Mouse (Mus musculus) duodenum, adult 2 months (tissue): ENCODE results near the gene Chrnd. TPM values are rescaled to one million over a fixed set of nuclear protein-coding genes. Genes with fewer than 3 reads are reported as not detected.

Experiments used
- polyA plus RNA-seq: library from polyadenylated mRNA; depleted of rRNA; stranded (reverse); fragments of >200 nt; gene quantifications from 2 replicates; pipeline ENCODE4 v1.2.3, GENCODE M21; 2012; ENCODE audit warnings: low replicate concordance; rRNA removed

Gene Chrnd
- polyA plus RNA-seq: not detected in 2 replicates

DNA sequence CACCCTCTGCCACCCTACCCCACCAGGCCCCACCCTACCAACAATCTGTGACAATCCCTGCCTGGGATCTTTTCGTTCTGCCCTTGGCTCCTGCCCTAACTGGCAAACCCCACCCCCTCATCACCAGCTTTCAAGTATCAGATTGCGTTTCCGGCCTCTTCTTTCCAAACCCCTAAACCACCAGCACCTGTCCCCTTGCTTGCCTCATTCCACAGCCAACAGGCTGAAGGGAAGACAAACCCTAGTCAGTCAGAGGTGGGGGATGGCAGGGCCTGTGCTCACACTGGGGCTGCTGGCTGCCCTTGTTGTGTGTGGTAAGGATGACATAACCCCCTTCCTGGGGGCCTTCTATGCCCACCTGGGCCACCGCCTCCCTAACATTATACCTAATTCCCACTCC lies at the start of gene Chrnd:
Chrnd (plus strand) TSS at position 179 of the 400 bp plus-strand sequence.

GRCm38 (mm10) chr1:87156199-87156587 lies 34.2 kb upstream of the Chrnd start, which contains the start of gene Ecel1:
Gene Ecel1, minus strand, starts transcription at chr1:87156521.

DNA sequence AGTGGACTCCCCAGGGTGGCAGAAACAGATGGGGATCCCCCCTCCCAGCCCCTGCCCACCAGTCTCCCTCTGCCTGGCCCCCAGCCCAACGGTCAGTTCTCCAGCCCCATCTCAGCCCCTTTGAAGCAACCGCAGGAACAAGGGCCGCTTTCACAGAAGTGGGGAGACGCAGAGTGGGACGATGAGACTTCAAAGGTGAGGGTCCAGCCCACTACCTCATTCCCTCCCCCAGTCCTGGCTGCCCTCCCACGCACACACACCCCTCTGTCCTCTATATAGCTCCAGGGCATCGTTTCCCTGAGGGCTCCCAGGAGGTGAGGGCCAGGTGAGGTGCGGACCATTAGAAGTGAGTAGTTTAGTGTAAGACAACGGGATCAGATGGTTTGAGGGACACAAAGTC lies 7.4 kb upstream of the Chrnd start, which contains the start of gene Prss56:
Prss56 (plus strand) TSS at position 301 of the 400 bp plus-strand sequence.

GRCm38 (mm10) chr1:87204465-87204864 lies 14.1 kb downstream of the Chrnd start, which contains the start of gene Chrng:
Gene Chrng, plus strand, starts transcription at chr1:87204657.

DNA sequence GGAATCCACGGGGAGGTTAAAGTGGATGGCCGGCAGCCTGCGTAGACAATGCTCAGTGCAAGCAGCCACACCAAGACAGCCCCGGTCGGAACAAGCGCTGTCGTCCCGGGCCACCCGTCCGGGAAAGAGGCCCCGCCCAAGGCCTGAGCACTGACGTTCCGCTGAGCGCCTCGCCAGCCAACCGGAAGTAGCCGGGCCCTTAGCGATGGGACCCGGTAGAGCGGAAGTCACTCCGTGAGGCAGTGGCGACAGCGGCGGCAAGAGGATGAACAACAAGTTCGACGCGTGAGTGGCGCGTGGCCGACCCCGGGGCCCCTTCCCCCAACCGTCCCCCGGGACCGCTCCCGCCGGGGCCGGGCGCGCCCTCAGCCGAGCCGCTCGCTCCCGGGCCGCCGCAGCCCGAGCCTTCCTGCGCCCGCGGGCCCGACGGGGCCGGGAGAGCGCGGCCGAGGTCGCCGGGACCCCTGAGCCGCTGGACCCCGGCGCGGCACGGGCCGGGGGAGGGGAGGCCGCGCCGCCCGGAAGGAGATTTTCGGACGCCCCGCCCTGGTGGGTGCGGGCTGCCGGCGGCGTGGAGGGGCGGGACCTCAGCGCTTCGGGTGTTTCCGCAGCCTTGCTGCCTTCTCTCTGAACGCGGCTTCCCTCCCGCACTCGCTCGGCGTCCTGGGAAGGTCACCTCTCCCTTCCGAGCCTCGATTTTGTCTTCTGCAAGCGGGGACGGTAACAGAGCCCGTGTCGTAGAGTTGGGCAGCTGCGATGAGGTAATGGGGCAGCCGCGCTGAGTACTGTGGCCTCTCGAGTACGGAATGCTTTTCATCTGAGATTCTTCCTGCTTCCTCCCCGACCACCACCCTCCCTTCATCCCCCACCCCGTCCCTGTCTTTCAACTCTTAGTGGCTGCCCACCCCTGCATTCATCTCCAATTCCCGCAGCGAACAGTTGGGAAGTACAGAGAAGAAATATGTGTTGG lies 23.6 kb downstream of the Chrnd start, which contains the start of gene Eif4e2:
Eif4e2 (plus strand) TSS at position 180 of the 970 bp plus-strand sequence.

Other genes with a start within 250 kb of the Chrnd start
- 3.2 TPM in 2 replicates for gene Alppl2, start 100.7 kb upstream of the Chrnd start, polyA plus RNA-seq
- gene Alpi, start 89.0 kb upstream of the Chrnd start, polyA plus RNA-seq: 1,740 and 7,433 TPM in 2 replicates
- 13.7 and 5,412 TPM in 2 replicates for gene Akp3, start 65.6 kb upstream of the Chrnd start, polyA plus RNA-seq
- 9.5 TPM in 1 of 2 replicates, not detected in the other for gene Ecel1, start 34.1 kb upstream of the Chrnd start, polyA plus RNA-seq
- gene Prss56, start 7.3 kb upstream of the Chrnd start, polyA plus RNA-seq: not detected in 2 replicates
- gene Chrng, start 14.1 kb downstream of the Chrnd start, polyA plus RNA-seq: not detected in 2 replicates
- gene Eif4e2, start 23.3 kb downstream of the Chrnd start, polyA plus RNA-seq: 18.7 and 24.3 TPM in 2 replicates
- 0.20 and 0.57 TPM in 2 replicates for gene Efhd1, start 73.8 kb downstream of the Chrnd start, polyA plus RNA-seq
- 15.2 and 15.6 TPM in 2 replicates for gene Gigyf2, start 136.4 kb downstream of the Chrnd start, polyA plus RNA-seq
- gene Kcnj13, start 204.1 kb downstream of the Chrnd start, polyA plus RNA-seq: 0.11 TPM in 1 of 2 replicates, not detected in the other